Mouse (Mus musculus) small intestine, adult 2 months (tissue): ENCODE data around the gene Grwd1. TPM values are rescaled to one million over a fixed set of nuclear protein-coding genes. Genes with fewer than 3 reads are reported as not detected.

Experiments used
- H3K27ac ChIP-seq: fragments of 200-500 bp; 2 replicates; pipeline ENCODE4 v1.5.1; 2012; ENCODE audit warnings: low read depth, low read length, control low read depth, inconsistent platforms; ENCODE audit not compliant: insufficient read depth
- H3K27me3 ChIP-seq: fragments of 200-500 bp; 2 replicates; pipeline ENCODE4 v1.6.1; 2012; ENCODE audit warnings: mild to moderate bottlenecking, moderate library complexity, low read length, inconsistent platforms; ENCODE audit not compliant: control insufficient read depth, insufficient read depth
- H3K36me3 ChIP-seq: fragments of 200-500 bp; 2 replicates; pipeline ENCODE4 v1.6.1; 2012; ENCODE audit warnings: mild to moderate bottlenecking, low read length, control low read depth, inconsistent platforms; ENCODE audit not compliant: control insufficient read depth, insufficient read depth
- H3K4me1 ChIP-seq: fragments of 200-500 bp; 2 replicates; pipeline ENCODE4 v1.6.1; 2012; ENCODE audit warnings: low read length, inconsistent platforms, mixed read lengths; ENCODE audit not compliant: control insufficient read depth, insufficient read depth, insufficient read length
- H3K4me3 ChIP-seq: fragments of 200-500 bp; 2 replicates; pipeline ENCODE4 v1.5.1; 2012; ENCODE audit warnings: low read depth, mild to moderate bottlenecking, control low read depth, inconsistent platforms, low read length, moderate library complexity
- CTCF ChIP-seq: fragments of 200-500 bp; IDR thresholded peaks from 2 replicates; pipeline ENCODE4 v1.5.1; 2012; ENCODE audit warnings: low read depth, mild to moderate bottlenecking, control low read depth, inconsistent platforms, low read length, moderate library complexity, mixed read lengths; ENCODE audit not compliant: insufficient replicate concordance, insufficient read length; ENCODE audit errors: extremely low read depth
- POLR2A ChIP-seq: fragments of 200-500 bp; IDR thresholded peaks from 2 replicates; pipeline ENCODE4 v1.6.1; 2012; ENCODE audit warnings: low read depth, mild to moderate bottlenecking, control low read depth, inconsistent platforms, low read length, moderate library complexity
- WGBS: fragments of 180-500 bp; shearing (Covaris S2); methylation state at CpG from one replicate; pipeline ENCODE4 v1.1.7; 2018; 5-methylcytosine and 5-hydroxymethylcytosine counted together
- polyA plus RNA-seq: library from polyadenylated mRNA; depleted of rRNA; stranded (reverse); fragments of >200 nt; gene quantifications from 2 replicates; pipeline ENCODE4 v1.2.3, GENCODE M21; 2012

Grwd1 gene
- polyA plus RNA-seq, 1 experiment, result 10.1 TPM

- no peak overlapping the region for H3K4me3 ChIP-seq
- H3K27me3 ChIP-seq, result peaks cover 15% of the 10 kb centered on the region; the same call in 1 of the 2 replicates
- H3K36me3 ChIP-seq, result peaks cover 12% of the 10 kb centered on the region
- no peak overlapping the region for H3K27ac ChIP-seq
- no peak for TF ChIP-seq CTCF
- no peak for TF ChIP-seq POLR2A
- peaks cover 36% of the 10 kb centered on the region for H3K4me1 ChIP-seq
- 14% methylated on average over 30 of the region's 30 CpGs for WGBS
These were observed 39.7 kb upstream of the Grwd1 start for GRCm38 (mm10) chr7:45870282-45871058.

GRCm38 (mm10) chr7:45869787-45870186, 39.0 kb upstream of the Grwd1 start:
- TF ChIP-seq POLR2A (no peak), CTCF (no peak)
- WGBS, result 46% methylated on average over 11 of the region's 14 CpGs
- no peak overlapping the region for H3K4me3 ChIP-seq
- no peak overlapping the region for H3K27ac ChIP-seq
- H3K4me1 ChIP-seq, result peaks cover 33% of the 10 kb centered on the region
- peaks cover 8% of the 10 kb centered on the region for H3K36me3 ChIP-seq
- H3K27me3 ChIP-seq, result peaks cover 15% of the 10 kb centered on the region; the same call in 1 of the 2 replicates

DNA sequence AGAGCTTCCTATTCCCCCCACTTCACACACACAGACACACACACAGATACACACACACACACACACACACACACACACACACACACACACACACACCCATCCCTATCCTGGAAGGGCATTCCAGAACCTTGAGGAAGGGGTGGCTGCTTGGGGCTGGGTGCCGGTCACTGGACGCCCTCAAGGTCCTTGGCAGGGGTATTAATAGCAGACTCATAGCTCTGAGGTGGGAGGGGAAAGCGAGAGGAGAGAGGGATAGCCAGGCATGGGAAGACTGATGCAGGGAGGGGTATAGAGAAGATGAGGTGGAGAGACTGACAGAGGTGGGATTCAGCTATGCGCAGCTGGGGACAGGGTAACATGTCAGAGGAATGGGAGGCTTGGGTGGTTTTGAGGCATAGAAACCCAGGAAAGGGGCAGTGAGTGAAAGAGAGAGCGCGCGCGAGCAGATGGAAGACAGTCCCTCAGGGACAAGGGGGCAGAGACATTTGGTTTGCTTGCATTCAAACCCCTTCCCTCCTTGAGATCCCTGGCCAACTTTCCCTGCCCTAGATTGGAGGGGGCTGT, 38.4 kb upstream of the Grwd1 start:
- Histone ChIP-seq H3K4me3 (no peak overlapping the region), H3K27ac (no peak overlapping the region), H3K4me1 (peaks cover 28% of the 10 kb centered on the region), H3K36me3 (peaks cover 2% of the 10 kb centered on the region), H3K27me3 (peaks cover 15% of the 10 kb centered on the region; the same call in 1 of the 2 replicates)
- WGBS, result 67% methylated on average over 8 of the region's 8 CpGs
- TF ChIP-seq POLR2A (no peak), CTCF (no peak)

GRCm38 (mm10) chr7:45867871-45868270, 37.1 kb upstream of the Grwd1 start:
- H3K4me1 ChIP-seq, result peaks cover 22% of the 10 kb centered on the region
- H3K36me3 ChIP-seq, result no peaks in the 10 kb centered on the region
- WGBS, result 33% methylated on average over 2 of the region's 2 CpGs
- no peak overlapping the region for H3K4me3 ChIP-seq
- H3K27me3 ChIP-seq, result peaks cover 15% of the 10 kb centered on the region; the same call in 1 of the 2 replicates
- H3K27ac ChIP-seq, result peak overlapping the region; percentile 71
- TF ChIP-seq POLR2A (no peak), CTCF (no peak)

GRCm38 (mm10) chr7:45865925-45866910, 35.5 kb upstream of the Grwd1 start:
- Histone ChIP-seq H3K4me1 (peaks cover 22% of the 10 kb centered on the region), H3K36me3 (no peaks in the 10 kb centered on the region), H3K4me3 (peak overlapping the region; percentile 69), H3K27me3 (0 out of 2 replicates have a peak, but pooled peaks cover 9% of the 10 kb centered on the region), H3K27ac (peak overlapping the region; percentile 32)
- peak; percentile 58 for TF ChIP-seq POLR2A
- TF ChIP-seq CTCF, result no peak
- WGBS, result 1% methylated on average over 117 of the region's 117 CpGs

- WGBS, result 65% methylated on average over 3 of the region's 3 CpGs
- H3K4me1 ChIP-seq, result peaks cover 21% of the 10 kb centered on the region; the same call in 1 of the 2 replicates
- TF ChIP-seq CTCF, result no peak
- no peak for TF ChIP-seq POLR2A
- H3K27ac ChIP-seq, result no peak overlapping the region
- no peaks in the 10 kb centered on the region for H3K36me3 ChIP-seq
- no peak overlapping the region for H3K4me3 ChIP-seq
- H3K27me3 ChIP-seq, result no peaks in the 10 kb centered on the region
These were observed 33.7 kb upstream of the Grwd1 start for GRCm38 (mm10) chr7:45864435-45864834.
